Mouse (Mus musculus): Measurements from ENCODE around the gene Mettl23. TPM values are rescaled to one million over a fixed set of nuclear protein-coding genes. Genes with fewer than 3 reads are reported as not detected.

The Mettl23 gene
- polyA plus RNA-seq, 1 experiment = 52.9 TPM

DNA sequence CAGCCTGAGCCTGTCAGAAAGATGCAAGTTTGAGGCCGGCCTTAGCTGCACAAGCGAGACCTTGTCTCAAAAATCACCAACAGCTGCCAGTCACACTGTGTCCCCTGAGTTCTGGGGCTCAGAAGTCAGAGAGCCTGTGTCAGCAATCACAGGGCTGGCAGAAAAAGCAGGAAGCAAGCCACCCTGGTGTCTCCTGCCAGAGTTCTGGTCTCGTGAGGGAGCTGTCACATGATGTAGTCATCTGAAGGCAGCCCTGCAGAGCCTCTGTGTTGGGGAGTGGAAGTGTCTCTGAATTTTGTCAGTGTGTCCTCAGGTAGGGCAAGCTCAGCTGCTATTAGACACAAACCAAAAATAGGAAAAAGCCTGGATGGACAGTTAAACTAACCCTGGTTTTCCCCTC is 25.1 kb downstream of the Mettl23 start:
- WGBS = 65% methylated on average over 3 of the region's 3 CpGs
- Histone ChIP-seq H3K4me3 (replicated peaks; ENCODE audit: control insufficient read depth, low read depth, low read length) (no peak overlapping the region), H3K27ac (ENCODE audit: control insufficient read depth, insufficient read depth, low read depth, low read length, poor library complexity) (no peak overlapping the region), H3K4me1 (ENCODE audit: control insufficient read depth, insufficient read depth, low read length) (no peaks in the 10 kb centered on the region)
- TF ChIP-seq CTCF (IDR thresholded peaks at IDR 0.05; ENCODE audit: control insufficient read depth, insufficient read depth, low read length) = no peak

DNA sequence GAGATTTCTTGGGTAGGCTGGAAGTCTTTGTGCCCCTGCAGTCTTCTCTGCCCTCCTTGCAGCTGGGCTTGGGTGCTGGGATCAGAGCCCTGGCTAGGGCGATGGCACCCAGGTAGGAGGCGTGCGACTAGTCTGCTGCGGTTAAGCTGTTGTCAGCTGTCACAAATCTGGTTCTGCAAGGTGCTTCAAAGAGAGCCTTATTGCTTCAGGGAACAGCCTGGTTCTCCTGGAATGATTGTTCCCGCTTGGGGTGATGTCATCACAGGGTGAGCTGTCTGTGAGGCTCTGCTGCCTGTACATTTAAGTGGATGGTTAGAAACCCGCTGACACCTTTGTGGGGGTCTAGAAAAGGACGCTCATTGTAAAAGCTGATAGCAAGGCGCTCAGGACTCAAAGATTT is 26.1 kb downstream of the Mettl23 start:
- 91% methylated on average over 8 of the region's 8 CpGs for WGBS
- TF ChIP-seq CTCF (IDR thresholded peaks at IDR 0.05; ENCODE audit: control insufficient read depth, insufficient read depth, low read length) = no peak
- TF ChIP-seq POLR2A (IDR thresholded peaks at IDR 0.05; ENCODE audit: borderline replicate concordance, control insufficient read depth, low read depth, low read length) = no peak
- Histone ChIP-seq H3K27ac (ENCODE audit: control insufficient read depth, insufficient read depth, low read depth, low read length, poor library complexity) (no peak overlapping the region), H3K4me3 (replicated peaks; ENCODE audit: control insufficient read depth, low read depth, low read length) (no peak overlapping the region), H3K4me1 (ENCODE audit: control insufficient read depth, insufficient read depth, low read length) (no peaks in the 10 kb centered on the region)

DNA sequence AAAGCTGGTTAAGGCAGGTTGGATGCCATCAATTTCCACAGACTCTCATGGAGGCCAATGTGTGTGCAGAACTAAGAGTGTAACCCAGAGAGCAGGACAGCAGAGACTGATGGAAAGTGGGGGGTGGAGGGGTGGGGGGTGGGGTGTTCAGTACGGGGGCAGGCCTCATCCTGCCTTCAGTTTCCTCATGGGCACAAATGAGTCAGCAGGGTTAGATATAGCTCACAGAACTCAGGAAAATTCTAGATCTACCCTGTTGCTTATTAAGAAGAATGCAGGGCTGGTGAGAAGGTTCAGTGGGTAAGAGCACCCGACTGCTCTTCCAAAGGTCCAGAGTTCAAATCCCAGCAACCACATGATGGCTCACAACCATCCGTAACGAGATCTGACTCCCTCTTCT is 26.6 kb downstream of the Mettl23 start:
- TF ChIP-seq POLR2A (IDR thresholded peaks at IDR 0.05; ENCODE audit: borderline replicate concordance, control insufficient read depth, low read depth, low read length) = no peak
- no peak for TF ChIP-seq CTCF (IDR thresholded peaks at IDR 0.05; ENCODE audit: control insufficient read depth, insufficient read depth, low read length)
- Histone ChIP-seq H3K4me3 (replicated peaks; ENCODE audit: control insufficient read depth, low read depth, low read length) (no peak overlapping the region), H3K4me1 (ENCODE audit: control insufficient read depth, insufficient read depth, low read length) (no peaks in the 10 kb centered on the region), H3K27ac (ENCODE audit: control insufficient read depth, insufficient read depth, low read depth, low read length, poor library complexity) (no peak overlapping the region)
- 69% methylated on average over 4 of the region's 4 CpGs for WGBS

DNA sequence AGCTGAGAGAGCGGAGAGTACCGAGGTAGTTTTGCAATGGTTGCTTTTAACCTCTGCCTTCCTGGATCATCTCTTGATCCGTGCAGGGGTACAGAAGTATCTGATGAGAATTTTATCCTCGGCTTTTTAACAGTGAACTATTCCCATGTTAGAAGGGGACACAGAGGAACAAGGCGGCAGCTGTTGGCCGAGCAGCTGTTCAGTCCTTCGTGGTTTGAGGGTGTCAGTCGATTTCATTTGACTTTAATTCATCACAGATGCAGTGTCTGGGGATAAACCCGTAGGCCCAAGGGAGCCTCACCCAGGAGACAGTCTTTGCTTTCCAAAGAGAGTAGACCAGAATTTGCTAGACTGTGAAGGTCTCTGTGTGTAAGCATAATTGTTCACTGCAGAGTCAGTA is 28.5 kb downstream of the Mettl23 start:
- Histone ChIP-seq H3K4me3 (replicated peaks; ENCODE audit: control insufficient read depth, low read depth, low read length) (no peak overlapping the region), H3K27ac (ENCODE audit: control insufficient read depth, insufficient read depth, low read depth, low read length, poor library complexity) (no peak overlapping the region), H3K4me1 (ENCODE audit: control insufficient read depth, insufficient read depth, low read length) (no peaks in the 10 kb centered on the region)
- 86% methylated on average over 9 of the region's 9 CpGs for WGBS
- TF ChIP-seq CTCF (IDR thresholded peaks at IDR 0.05; ENCODE audit: control insufficient read depth, insufficient read depth, low read length) = no peak
- no peak for TF ChIP-seq POLR2A (IDR thresholded peaks at IDR 0.05; ENCODE audit: borderline replicate concordance, control insufficient read depth, low read depth, low read length)

DNA sequence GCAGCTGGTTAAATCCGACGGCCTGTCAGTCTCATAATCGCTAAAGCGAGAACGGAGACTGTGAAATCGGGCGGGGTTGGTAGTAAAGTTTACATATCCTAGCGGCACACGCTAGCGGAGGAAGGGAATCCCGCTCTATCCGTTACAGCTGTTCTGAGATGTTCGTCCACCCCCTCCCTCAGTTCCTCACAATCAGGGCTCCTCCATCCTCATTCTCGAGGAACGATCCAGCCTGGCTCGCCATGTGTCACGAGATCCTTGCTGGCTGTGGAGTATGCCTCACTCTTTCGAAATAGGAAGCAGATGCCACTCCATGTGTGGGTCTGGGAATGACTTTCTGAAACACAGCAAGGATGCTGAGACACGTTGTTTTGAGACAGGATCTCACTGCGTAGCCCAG is 30.9 kb downstream of the Mettl23 start:
- Histone ChIP-seq H3K4me1 (ENCODE audit: control insufficient read depth, insufficient read depth, low read length) (no peaks in the 10 kb centered on the region), H3K27ac (ENCODE audit: control insufficient read depth, insufficient read depth, low read depth, low read length, poor library complexity) (no peak overlapping the region), H3K4me3 (replicated peaks; ENCODE audit: control insufficient read depth, low read depth, low read length) (no peak overlapping the region)
- 89% methylated on average over 20 of the region's 20 CpGs for WGBS
- TF ChIP-seq POLR2A (IDR thresholded peaks at IDR 0.05; ENCODE audit: borderline replicate concordance, control insufficient read depth, low read depth, low read length) (no peak), CTCF (IDR thresholded peaks at IDR 0.05; ENCODE audit: control insufficient read depth, insufficient read depth, low read length) (no peak)

DNA sequence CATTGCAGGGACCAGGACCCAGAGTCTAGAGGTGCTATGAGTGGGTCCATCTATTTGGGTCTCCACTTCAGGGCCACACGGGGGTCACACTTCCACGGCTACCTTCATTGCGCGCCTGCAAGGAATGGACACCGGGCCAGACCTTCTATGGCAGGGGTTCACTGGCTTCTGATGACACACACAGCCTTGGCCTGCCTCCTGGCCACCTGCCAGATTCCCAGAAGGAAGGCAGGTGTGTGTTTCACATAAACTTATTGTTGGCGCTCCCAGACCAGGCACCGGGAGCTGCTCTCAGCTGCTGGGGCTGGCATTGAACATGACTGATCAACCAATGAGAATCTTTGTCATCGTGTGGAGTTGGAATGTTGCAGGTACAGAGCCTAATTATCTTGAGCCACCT is 35.4 kb downstream of the Mettl23 start:
- Histone ChIP-seq H3K4me1 (ENCODE audit: control insufficient read depth, insufficient read depth, low read length) (no peaks in the 10 kb centered on the region), H3K27ac (ENCODE audit: control insufficient read depth, insufficient read depth, low read depth, low read length, poor library complexity) (no peak overlapping the region), H3K4me3 (replicated peaks; ENCODE audit: control insufficient read depth, low read depth, low read length) (no peak overlapping the region)
- TF ChIP-seq CTCF (IDR thresholded peaks at IDR 0.05; ENCODE audit: control insufficient read depth, insufficient read depth, low read length) (no peak), POLR2A (IDR thresholded peaks at IDR 0.05; ENCODE audit: borderline replicate concordance, control insufficient read depth, low read depth, low read length) (no peak)
- WGBS = 92% methylated on average over 8 of the region's 8 CpGs

DNA sequence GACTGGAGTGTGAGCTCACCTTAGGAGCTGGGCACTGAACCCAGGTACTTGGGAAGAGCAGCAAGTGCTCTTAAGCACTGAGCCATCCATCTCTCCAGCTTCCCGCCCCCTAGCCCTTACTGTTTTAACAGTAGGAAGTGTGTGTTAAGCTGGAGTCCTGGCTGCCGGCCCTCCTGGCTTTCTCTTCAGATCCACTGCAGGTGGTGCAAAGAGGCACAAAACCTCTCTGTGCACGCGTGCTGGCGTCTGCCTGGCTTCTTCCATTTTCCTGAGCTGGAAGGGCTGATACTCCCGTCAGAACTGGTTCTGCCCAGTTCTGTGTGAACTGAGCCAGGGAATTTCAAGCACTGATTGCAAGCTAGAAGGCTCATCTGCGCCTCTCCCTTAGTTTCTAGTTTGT is 37.8 kb downstream of the Mettl23 start:
- no peak for TF ChIP-seq POLR2A (IDR thresholded peaks at IDR 0.05; ENCODE audit: borderline replicate concordance, control insufficient read depth, low read depth, low read length)
- no peak overlapping the region; the same call in 1 of the 2 replicates for H3K27ac ChIP-seq (ENCODE audit: control insufficient read depth, insufficient read depth, low read depth, low read length, poor library complexity)
- no peak overlapping the region for H3K4me3 ChIP-seq (replicated peaks; ENCODE audit: control insufficient read depth, low read depth, low read length)
- H3K4me1 ChIP-seq (ENCODE audit: control insufficient read depth, insufficient read depth, low read length) = no peaks in the 10 kb centered on the region
- WGBS = 74% methylated on average over 7 of the region's 7 CpGs

DNA sequence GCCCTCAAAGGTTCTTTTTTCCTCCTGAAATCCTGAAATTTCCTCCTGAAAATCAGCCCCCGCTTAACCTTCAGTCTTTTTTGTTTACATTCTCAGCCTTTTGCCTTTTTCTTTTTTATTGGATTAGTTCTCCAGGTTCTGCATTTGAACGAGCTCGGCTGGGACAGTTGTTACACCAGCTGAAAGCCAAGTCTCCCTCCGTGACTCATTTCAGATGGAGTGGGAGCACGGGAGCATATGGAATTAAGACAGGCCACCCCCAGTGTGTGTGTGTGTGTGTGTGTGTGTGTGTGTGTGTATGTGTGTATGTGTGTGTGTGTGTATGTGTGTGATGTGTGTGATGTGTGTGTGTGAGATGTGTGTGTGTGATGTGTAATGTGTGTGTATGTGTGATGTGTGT is 38.4 kb downstream of the Mettl23 start:
- TF ChIP-seq CTCF (IDR thresholded peaks at IDR 0.05; ENCODE audit: control insufficient read depth, insufficient read depth, low read length) (no peak), POLR2A (IDR thresholded peaks at IDR 0.05; ENCODE audit: borderline replicate concordance, control insufficient read depth, low read depth, low read length) (no peak)
- WGBS = 86% methylated on average over 5 of the region's 5 CpGs

DNA sequence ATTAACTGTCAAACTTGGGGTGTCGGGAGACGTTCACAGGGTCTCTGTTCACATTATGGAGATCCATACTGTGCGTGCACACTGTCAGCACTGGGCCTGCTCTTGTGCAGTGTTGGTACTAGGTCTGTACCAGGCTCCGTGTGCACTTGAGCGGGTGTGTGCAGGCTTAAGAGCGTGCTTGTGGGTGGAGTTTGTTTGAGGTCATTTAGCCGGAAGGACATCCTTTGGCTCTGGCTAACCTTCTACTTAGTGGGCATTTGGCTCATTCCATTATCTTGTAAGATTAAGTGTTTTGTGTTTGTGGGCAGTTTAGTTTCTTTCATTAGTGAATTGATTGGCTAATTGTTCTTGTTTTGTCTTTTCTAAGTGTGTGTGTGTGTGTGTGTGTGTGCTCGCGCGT is 39.4 kb downstream of the Mettl23 start:
- TF ChIP-seq CTCF (IDR thresholded peaks at IDR 0.05; ENCODE audit: control insufficient read depth, insufficient read depth, low read length) (no peak), POLR2A (IDR thresholded peaks at IDR 0.05; ENCODE audit: borderline replicate concordance, control insufficient read depth, low read depth, low read length) (no peak)
- Histone ChIP-seq H3K4me3 (replicated peaks; ENCODE audit: control insufficient read depth, low read depth, low read length) (no peak overlapping the region), H3K4me1 (ENCODE audit: control insufficient read depth, insufficient read depth, low read length) (no peaks in the 10 kb centered on the region; the same call in 1 of the 2 replicates), H3K27ac (ENCODE audit: control insufficient read depth, insufficient read depth, low read depth, low read length, poor library complexity) (no peak overlapping the region)
- WGBS = 91% methylated on average over 10 of the region's 10 CpGs

More for the DNA sequence above, 38.4 kb downstream of the Mettl23 start:
- no peak overlapping the region for H3K27ac ChIP-seq (ENCODE audit: control insufficient read depth, insufficient read depth, low read depth, low read length, poor library complexity)
- no peaks in the 10 kb centered on the region; the same call in 1 of the 2 replicates for H3K4me1 ChIP-seq (ENCODE audit: control insufficient read depth, insufficient read depth, low read length)
- no peak overlapping the region for H3K4me3 ChIP-seq (replicated peaks; ENCODE audit: control insufficient read depth, low read depth, low read length)

Measured in bone marrow, adult 2 months (tissue).